Mouse (Mus musculus): ENCODE data around the gene Eva1c. TPM values are rescaled to one million over a fixed set of nuclear protein-coding genes. Genes with fewer than 3 reads are reported as not detected.

Eva1c gene
- polyA plus RNA-seq, 1 experiment, result not detected

- Histone ChIP-seq H3K4me1 (no peaks in the 10 kb centered on the region), H3K27me3 (replicated peaks) (peaks cover 31% of the 10 kb centered on the region), H3K36me3 (replicated peaks; ENCODE audit: low read length) (no peaks in the 10 kb centered on the region), H3K4me3 (replicated peaks) (no peak overlapping the region), H3K9me3 (no peaks in the 10 kb centered on the region)
- TF ChIP-seq GATA1 (IDR thresholded peaks at IDR 0.05; ENCODE audit: borderline replicate concordance, low read length) (no peak), FLI1 (IDR thresholded peaks at IDR 0.05; ENCODE audit: low read length) (no peak)
Measured at GRCm38 (mm10) chr16:90901364-90901763, 74.8 kb downstream of the Eva1c start.

- Histone ChIP-seq H3K4me1 (no peaks in the 10 kb centered on the region), H3K4me3 (replicated peaks) (no peak overlapping the region), H3K36me3 (replicated peaks; ENCODE audit: low read length) (no peaks in the 10 kb centered on the region), H3K27me3 (replicated peaks) (peaks cover 38% of the 10 kb centered on the region), H3K9me3 (no peaks in the 10 kb centered on the region)
- TF ChIP-seq FLI1 (IDR thresholded peaks at IDR 0.05; ENCODE audit: low read length) (no peak), GATA1 (IDR thresholded peaks at IDR 0.05; ENCODE audit: borderline replicate concordance, low read length) (no peak)
Measured at GRCm38 (mm10) chr16:90903300-90903699, 76.8 kb downstream of the Eva1c start.

GRCm38 (mm10) chr16:90907250-90907649, 80.7 kb downstream of the Eva1c start:
- Histone ChIP-seq H3K4me3 (replicated peaks) (no peak overlapping the region), H3K9me3 (no peaks in the 10 kb centered on the region), H3K36me3 (replicated peaks; ENCODE audit: low read length) (no peaks in the 10 kb centered on the region), H3K27me3 (replicated peaks) (peaks cover 62% of the 10 kb centered on the region), H3K4me1 (peaks cover 7% of the 10 kb centered on the region)
- TF ChIP-seq GATA1 (IDR thresholded peaks at IDR 0.05; ENCODE audit: borderline replicate concordance, low read length), result no peak

GRCm38 (mm10) chr16:90910855-90911533, 84.5 kb downstream of the Eva1c start:
- no peak overlapping the region for H3K4me3 ChIP-seq (replicated peaks)
- TF ChIP-seq FLI1 (IDR thresholded peaks at IDR 0.05; ENCODE audit: low read length), result no peak
- no peak for TF ChIP-seq GATA1 (IDR thresholded peaks at IDR 0.05; ENCODE audit: borderline replicate concordance, low read length)
- no peaks in the 10 kb centered on the region for H3K36me3 ChIP-seq (replicated peaks; ENCODE audit: low read length)
- H3K4me1 ChIP-seq, result peaks cover 13% of the 10 kb centered on the region
- H3K9me3 ChIP-seq, result no peaks in the 10 kb centered on the region
- peaks cover 52% of the 10 kb centered on the region for H3K27me3 ChIP-seq (replicated peaks)

- H3K9me3 ChIP-seq, result no peaks in the 10 kb centered on the region
- H3K36me3 ChIP-seq (replicated peaks; ENCODE audit: low read length), result no peaks in the 10 kb centered on the region
- peaks cover 59% of the 10 kb centered on the region for H3K27me3 ChIP-seq (replicated peaks)
- no peak overlapping the region for H3K4me3 ChIP-seq (replicated peaks)
- no peak for TF ChIP-seq FLI1 (IDR thresholded peaks at IDR 0.05; ENCODE audit: low read length)
- peaks cover 21% of the 10 kb centered on the region for H3K4me1 ChIP-seq
Measured at GRCm38 (mm10) chr16:90911766-90912165, 85.2 kb downstream of the Eva1c start.

GRCm38 (mm10) chr16:90916040-90916481, 89.5 kb downstream of the Eva1c start:
- peaks cover 6% of the 10 kb centered on the region for H3K9me3 ChIP-seq
- TF ChIP-seq FLI1 (IDR thresholded peaks at IDR 0.05; ENCODE audit: low read length) (no peak), GATA1 (IDR thresholded peaks at IDR 0.05; ENCODE audit: borderline replicate concordance, low read length) (no peak)
- peaks cover 23% of the 10 kb centered on the region for H3K4me1 ChIP-seq
- H3K4me3 ChIP-seq (replicated peaks), result peak overlapping the region; percentile 88
- H3K27me3 ChIP-seq (replicated peaks), result peaks cover 49% of the 10 kb centered on the region
- H3K36me3 ChIP-seq (replicated peaks; ENCODE audit: low read length), result no peaks in the 10 kb centered on the region

GRCm38 (mm10) chr16:90917156-90917555, 90.6 kb downstream of the Eva1c start:
- no peak for TF ChIP-seq GATA1 (IDR thresholded peaks at IDR 0.05; ENCODE audit: borderline replicate concordance, low read length)
- no peak for TF ChIP-seq FLI1 (IDR thresholded peaks at IDR 0.05; ENCODE audit: low read length)
- Histone ChIP-seq H3K4me1 (peaks cover 19% of the 10 kb centered on the region), H3K9me3 (peaks cover 6% of the 10 kb centered on the region), H3K27me3 (replicated peaks) (peaks cover 40% of the 10 kb centered on the region), H3K36me3 (replicated peaks; ENCODE audit: low read length) (no peaks in the 10 kb centered on the region), H3K4me3 (replicated peaks) (no peak overlapping the region)

GRCm38 (mm10) chr16:90921471-90922159, 95.1 kb downstream of the Eva1c start:
- Histone ChIP-seq H3K4me3 (replicated peaks) (no peak overlapping the region), H3K9me3 (peaks cover 10% of the 10 kb centered on the region), H3K27me3 (replicated peaks) (peaks cover 22% of the 10 kb centered on the region), H3K4me1 (peaks cover 12% of the 10 kb centered on the region), H3K36me3 (replicated peaks; ENCODE audit: low read length) (peaks cover 37% of the 10 kb centered on the region)
- no peak for TF ChIP-seq FLI1 (IDR thresholded peaks at IDR 0.05; ENCODE audit: low read length)
- no peak for TF ChIP-seq GATA1 (IDR thresholded peaks at IDR 0.05; ENCODE audit: borderline replicate concordance, low read length)

- peaks cover 69% of the 10 kb centered on the region for H3K36me3 ChIP-seq (replicated peaks; ENCODE audit: low read length)
- H3K27me3 ChIP-seq (replicated peaks), result peaks cover 2% of the 10 kb centered on the region
- H3K4me1 ChIP-seq, result peaks cover 5% of the 10 kb centered on the region; the same call in 1 of the 2 replicates
- TF ChIP-seq GATA1 (IDR thresholded peaks at IDR 0.05; ENCODE audit: borderline replicate concordance, low read length), result no peak
- TF ChIP-seq FLI1 (IDR thresholded peaks at IDR 0.05; ENCODE audit: low read length), result no peak
- H3K9me3 ChIP-seq, result peaks cover 4% of the 10 kb centered on the region
- no peak overlapping the region for H3K4me3 ChIP-seq (replicated peaks)
Measured at GRCm38 (mm10) chr16:90924606-90925370, 98.3 kb downstream of the Eva1c start.

GRCm38 (mm10) chr16:90925461-90925860, 98.9 kb downstream of the Eva1c start:
- Histone ChIP-seq H3K4me3 (replicated peaks) (no peak overlapping the region), H3K9me3 (peaks cover 4% of the 10 kb centered on the region), H3K4me1 (peaks cover 5% of the 10 kb centered on the region; the same call in 1 of the 2 replicates), H3K36me3 (replicated peaks; ENCODE audit: low read length) (peaks cover 75% of the 10 kb centered on the region), H3K27me3 (replicated peaks) (peaks cover 2% of the 10 kb centered on the region)
- TF ChIP-seq GATA1 (IDR thresholded peaks at IDR 0.05; ENCODE audit: borderline replicate concordance, low read length) (no peak), FLI1 (IDR thresholded peaks at IDR 0.05; ENCODE audit: low read length) (no peak)

Measured in megakaryocyte, embryonic 14.5 days (primary cell).